Mouse (Mus musculus) c-Kit-negative CD71-positive TER-119-positive erythroid progenitor cells, embryonic 14.5 days (primary cell): ENCODE data around the gene Ptgfrn.

Source experiments
- DNase-seq: peaks from one replicate; pipeline ENCODE4 v3.0.0-alpha.2; 2013; ENCODE audit warnings: low read depth, low spot score

Gene Ptgfrn

DNA sequence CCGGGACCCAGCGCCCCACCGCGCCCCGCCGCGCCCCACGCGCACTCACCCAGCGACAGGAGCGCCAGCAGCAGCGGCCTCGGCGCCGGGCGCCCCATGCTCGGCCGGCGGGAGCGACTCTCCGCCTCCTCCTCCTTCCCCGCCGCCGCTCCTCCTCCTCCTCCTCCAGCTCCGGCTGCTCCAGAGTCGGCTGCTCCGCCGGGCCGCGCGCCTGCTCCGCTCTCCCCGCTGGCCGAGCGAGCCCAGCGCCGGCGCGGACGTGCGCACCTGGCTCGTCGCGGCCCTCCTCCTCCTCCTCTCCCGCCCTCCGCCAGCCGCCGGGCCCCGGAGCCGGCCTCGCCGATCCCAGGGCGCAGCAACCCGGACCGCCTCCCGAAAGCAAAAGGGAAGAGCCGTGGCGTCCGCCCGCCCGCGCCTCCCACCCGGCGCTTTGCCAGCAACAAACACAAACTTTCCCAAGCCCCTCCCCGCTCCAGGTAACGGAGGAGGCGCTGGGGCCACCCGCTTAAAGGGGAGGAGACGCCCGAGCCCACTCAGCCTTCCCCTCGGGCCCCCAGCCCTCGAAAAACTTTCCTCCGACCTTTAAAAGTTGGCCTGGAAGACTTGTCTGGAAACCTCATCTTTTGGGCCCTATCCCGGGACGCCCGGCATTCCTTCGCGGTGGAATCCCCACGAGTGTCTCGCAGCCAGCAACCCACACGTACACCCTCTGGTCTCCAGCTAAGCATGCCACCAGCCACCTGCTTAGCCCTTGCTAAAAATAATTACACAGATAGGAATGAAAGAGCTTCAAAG lies at the start of gene Ptgfrn:
Gene Ptgfrn, minus strand, starts transcription at position 236 of the 795 bp plus-strand sequence.
- DNase-seq: no peak

DNA sequence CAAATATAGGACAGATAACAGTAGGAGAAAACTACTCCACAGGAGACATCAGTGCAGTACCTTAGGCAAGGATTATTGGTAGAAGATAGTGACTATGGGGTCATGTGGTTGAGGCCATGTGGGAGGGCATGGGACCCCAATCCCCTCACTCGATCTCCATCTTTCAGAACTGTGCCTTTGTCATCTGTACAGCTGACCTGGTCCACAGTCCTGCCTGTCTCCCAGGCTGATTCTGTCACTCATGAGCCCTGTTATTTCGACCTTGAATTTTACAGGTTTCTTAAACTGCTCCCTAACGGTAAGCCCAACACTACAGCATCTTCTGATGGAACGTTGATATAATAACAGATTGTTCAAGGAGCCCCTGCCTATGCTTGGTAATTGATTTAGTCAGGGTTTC lies 49.6 kb upstream of the Ptgfrn start:
- no peak for DNase-seq

DNA sequence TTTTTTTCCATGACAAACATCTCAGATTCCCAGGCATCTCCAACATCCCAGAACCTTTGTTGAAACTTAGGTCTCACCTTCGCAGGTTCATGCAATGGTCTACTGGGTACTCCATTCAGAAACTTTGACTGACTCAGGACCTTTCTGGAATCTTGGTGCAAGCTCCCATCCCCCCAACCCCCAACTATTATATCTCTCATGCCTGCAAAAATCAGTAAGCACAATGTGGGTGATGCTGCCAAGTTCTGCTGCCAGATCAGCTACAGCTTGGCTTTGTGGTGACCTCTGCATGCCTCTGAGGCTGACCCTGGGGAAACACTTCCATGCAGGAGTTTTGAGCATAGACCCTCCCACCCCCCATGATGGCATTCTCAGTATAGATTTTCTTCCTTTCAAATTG lies 44.0 kb upstream of the Ptgfrn start:
- no peak for DNase-seq

DNA sequence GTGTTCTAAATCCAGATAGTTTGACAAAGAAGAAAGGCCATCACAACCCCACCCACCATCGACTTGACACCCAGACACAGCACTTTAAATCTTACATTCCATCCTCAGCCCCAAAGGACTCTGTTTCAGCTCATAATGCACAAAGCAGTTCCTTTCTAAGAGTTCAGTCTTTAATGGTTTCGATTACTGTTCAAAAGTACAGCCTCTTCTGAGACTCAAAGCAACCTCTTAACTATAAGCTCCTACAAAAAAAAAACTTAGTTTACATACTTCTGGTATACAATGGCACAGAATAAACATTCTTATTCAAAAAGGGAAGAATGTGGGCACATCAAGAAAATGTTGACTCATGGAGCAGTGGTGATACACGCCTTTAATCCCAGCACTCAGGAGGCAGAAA lies 43.3 kb upstream of the Ptgfrn start:
- no peak for DNase-seq

DNA sequence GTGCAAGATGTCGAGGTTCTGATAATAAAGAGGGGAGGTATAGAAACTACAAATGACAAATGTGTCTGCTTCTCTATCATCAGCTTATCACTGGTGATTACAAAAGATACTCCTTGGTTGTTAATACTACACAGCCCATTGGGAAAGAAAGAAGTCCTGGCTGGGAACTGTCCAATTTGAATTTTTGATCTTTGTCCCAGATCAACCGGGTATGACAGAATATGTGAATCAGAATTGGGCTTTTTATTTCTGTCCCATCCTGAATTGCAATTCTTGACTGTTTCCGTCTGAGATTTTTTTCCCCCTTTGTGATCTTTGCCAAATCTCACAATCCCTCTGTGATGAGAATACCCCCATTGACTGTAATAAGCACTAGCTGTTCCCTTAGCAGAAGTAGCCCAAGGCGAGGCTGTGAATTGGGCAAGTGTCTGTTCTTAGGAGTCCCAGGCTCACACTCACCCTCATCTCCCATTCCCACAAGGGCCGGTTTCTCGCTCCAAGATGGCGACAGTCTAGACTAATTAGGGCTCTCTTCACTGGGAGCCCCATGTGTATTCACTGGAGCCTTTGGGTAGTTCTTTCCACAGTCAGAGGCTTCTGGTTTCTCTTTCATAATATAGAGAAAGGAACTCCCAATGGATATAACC lies 36.2 kb upstream of the Ptgfrn start:
- DNase-seq: no peak

DNA sequence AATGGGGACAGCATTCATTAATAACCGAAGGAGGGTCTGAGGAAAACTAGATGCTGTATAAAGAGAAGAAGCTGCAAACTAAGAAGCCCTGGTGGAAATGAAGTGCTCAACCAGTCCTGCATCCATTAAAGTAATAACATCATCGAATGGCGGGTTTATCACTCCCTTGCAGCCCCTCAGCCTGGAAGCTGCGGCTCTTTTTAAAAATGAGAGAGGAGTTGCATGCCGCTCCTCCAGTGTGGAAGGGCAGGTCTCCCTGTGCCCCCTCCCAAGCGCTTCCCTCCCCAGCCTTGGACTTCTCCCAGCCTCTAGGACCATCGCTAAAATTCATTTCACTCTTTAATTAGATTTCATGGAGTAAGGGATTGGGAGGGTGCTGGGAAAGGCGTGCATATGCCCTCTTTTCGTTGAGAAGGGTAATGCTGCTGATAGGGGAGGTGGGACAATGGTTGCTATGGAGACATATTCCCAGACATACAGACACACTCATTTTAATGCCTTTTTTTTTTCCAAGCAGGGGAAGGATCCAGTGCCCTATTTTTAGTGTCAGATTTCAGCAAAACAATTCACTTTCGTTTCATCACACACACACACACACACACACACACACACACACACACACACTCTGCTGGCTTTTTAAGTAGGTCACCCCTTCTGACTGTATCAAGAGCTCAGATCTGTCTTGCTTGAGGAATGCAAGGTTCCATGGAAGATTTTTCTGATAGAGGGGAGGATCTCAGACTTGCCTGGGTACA lies 35.4 kb upstream of the Ptgfrn start:
- no peak for DNase-seq

DNA sequence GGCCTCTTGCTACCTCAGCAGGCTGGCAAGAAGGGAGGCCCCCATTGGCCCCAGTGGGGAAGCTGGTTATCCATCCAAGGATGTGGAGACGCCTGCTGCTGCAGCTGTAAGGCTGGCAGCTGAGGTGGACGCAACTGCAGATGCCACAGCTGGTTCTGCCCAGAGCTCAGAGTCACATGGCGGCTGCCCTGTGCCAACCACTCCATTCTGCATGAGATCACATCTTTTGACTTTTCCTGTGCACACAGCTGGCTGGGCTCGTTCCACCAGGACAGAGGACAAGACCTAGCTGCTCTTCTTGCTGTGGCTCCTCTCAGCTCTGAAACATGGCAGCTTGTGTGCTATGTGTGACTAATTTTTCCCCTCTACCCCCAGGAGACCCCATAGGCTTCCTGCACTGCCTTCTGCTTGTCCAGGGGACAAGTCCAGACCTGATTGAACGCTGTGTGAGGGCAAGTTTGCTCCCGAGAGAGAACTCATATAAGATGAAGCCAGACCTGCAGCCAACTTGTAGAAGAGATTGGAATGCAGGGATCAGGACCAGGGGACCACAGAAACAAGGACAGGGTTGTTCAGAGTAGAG lies 34.4 kb upstream of the Ptgfrn start:
- no peak for DNase-seq

DNA sequence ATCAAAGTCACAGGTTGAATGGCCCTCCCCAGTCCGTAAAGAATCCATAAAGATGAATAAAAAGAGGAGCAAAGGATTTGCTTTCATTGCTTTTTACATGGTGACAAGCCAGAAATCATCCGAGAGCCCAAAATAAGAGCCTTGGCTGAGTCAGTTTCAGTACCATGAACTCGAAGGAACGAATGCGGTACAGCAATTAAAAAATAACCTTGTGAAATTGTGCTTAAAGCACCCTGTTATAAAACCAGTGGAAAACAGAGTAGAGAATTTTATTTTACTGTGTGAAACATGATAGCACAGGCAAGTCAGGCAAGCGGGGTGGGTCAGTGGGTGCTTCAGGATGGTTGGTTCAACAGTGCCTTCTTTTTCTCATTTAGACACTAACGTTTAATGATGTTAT lies 33.4 kb upstream of the Ptgfrn start:
- DNase-seq: no peak

DNA sequence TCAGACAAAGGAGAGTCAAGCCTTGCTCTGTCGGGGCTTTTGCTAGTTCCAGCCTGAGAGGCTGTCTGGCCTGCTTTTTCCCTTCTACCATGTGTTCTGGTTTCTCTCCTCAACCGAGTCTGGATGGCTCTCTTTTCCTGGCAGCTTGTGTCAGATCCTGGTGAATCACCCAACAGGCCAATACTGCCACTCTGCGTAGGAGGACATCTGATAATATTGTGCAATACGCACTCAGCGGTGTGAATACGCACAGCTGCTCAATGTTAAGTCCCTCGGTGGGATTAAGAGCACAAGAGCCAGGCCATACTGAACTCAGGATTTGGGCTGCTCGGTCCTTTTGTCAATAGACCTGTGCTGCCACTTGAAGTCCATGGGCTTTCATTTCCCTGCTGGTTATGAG lies 31.8 kb upstream of the Ptgfrn start:
- no peak for DNase-seq

DNA sequence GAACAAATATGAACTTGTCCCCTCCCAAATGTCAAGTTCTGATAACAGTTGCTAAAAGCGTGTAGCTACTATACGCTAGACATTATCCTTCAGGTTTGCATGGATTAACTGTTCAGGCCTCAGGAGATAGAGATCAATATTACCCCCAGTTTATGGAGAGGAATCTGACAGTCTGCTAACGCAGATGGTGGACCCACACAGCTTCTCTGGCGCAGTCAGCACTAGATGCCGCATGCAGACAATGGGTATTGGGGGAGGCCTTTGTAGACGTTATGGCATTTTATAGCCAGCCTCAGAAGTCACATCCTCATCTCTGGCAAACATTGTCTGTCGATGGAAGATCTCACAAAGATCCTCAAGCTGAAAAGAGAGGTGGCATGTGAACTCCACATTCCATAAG lies 29.9 kb upstream of the Ptgfrn start:
- no peak for DNase-seq

DNA sequence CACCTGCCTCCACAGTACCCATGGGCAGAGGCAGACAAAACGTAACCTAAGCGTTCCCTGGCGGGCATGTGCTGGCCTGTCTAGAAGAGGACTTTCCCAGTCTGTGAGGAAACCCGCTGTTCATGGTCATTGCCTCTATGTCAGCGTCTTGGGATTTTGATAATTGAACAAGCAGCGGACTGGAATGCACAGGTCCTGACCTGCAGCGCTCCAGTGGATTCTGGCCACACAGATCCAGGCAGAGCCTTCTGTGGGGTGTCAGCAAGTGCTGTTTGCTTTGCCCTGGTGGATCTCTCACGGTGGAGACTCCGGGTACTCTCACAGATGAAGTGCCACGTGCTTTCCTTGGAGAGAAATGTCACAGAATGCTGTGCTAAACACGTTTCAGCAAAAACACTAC lies 26.4 kb upstream of the Ptgfrn start:
- DNase-seq: no peak

DNA sequence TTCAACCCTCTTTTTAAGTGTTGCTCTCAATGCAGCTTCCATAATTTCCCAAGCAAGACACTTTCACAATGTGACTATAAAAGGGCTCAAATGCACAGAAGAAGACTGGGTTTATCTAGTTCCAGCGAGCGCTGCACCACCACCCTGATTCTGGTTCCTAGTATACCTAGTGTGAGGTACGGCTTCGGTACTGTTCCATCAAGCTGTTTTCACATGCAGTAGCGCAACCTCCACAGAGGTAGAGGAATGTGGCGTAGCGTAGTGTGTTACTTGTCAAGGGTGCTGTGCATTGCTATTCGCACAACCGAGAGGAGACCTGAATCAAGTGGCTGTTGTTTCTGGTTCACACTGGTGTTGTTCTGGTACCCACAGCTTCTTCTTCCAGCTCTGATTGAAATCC lies 24.8 kb upstream of the Ptgfrn start:
- no peak for DNase-seq

DNA sequence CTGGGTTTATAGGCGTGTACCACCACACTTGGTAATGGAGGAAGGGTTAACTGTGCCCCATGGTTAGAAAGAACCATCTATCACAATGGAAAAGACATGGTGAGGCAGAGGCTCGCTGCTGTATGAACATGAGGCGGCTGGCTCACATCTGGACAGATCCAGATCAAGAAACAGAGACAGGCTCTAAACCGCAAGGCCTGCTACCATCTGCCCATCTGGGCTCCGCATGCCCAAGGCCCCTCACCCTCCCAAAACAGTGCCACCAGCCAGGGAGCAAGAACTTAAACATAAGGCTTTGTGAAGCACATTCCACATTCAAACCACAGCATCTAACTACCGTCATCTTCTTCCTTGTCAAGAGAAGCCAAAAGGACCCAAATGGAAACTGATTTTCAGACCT lies 22.9 kb upstream of the Ptgfrn start:
- DNase-seq: no peak

DNA sequence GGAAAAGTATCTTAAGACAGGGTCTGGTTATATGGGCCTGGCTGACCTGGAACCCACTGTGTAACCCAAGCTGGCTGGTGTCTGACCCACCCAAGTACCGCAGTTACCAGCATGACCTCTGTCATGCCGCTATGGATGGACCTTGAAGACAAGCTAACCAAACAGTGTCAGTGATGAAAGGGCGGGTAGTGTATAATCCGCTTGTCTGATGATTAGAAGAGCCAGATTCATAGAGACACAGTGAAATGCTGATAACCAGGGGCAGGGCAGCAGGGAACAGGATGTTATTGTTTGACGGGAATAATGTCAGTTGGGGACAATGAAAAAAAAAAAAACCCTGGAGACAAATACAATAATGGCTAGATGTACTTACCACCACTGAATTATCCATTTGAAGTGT lies 21.7 kb upstream of the Ptgfrn start:
- DNase-seq: no peak

DNA sequence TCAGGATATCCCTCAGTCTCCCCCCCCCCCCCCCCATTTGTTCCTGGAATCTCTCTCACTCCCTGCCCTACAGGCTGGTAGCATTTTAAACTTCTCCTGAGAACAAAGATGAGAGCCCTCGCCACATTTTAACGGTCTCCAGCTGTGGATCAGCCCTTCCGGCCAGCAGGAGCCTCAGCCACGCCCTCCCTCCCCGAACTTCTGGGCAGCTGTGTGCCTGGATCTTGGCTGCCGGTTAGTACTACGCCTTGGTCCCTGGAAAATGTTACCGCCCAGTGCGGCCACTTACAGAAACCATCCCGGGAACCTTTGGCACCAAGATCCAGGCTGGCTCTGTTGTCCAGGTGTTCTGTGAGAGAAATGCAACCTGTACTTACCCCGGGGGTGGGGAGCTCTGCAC lies 20.4 kb upstream of the Ptgfrn start:
- no peak for DNase-seq

DNA sequence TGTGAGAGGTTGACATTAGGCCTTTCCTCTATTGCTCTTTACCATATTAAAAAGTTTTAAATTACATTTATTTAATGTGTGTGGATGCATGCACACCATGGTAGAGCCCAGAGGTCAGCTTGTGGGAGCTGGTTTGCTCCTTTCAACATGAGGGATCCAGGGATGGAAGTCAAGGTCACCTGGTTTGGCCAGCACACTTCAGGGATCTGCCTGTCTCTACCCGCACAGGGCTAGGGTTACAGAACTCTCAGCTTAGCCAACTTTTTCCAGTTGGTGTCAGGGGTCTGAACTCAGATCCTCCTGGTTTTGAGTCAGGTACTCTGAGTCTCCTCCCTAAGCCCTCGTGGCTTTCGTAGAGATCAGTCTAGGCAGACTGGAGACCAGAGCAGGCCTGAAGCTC lies 19.5 kb upstream of the Ptgfrn start:
- DNase-seq: no peak

DNA sequence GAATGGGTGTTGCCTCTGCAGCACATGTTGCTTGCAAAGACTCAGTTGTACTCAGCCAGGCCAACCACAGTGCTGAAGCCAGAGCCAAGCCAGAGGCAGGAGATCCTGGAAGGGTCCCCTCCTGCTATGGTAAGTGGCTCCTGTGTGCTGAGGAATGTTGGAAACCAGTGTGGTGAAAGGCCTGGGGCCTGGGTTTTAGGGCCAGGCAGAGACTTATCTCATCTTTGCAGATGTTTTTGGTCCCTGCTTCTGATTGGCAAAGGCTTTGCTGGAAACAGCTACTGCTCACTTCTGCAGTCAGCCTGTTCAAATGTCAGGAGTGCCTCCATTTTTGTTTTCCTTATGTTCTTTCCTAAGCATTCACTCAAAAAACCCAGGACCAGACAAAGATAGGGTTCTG lies 19.0 kb upstream of the Ptgfrn start:
- DNase-seq: no peak

DNA sequence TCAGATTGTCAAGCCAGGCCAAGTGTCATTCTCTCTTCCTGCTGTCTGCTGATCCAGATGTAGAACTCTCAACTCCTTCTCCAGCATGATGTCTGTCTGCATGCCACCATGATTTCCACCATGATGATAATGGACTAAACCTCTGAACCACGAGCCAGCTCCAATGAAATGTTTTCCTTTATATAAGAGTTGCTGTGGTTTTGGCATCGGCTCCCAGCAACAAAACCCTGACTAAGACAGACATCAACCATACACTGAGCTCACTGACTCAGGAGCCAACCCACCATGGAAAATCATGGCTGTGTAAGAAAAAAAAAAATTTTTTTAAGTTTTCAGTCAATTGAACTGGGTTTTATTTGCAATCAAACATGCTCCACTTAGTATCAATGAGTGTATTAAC lies 17.7 kb upstream of the Ptgfrn start:
- DNase-seq: no peak

DNA sequence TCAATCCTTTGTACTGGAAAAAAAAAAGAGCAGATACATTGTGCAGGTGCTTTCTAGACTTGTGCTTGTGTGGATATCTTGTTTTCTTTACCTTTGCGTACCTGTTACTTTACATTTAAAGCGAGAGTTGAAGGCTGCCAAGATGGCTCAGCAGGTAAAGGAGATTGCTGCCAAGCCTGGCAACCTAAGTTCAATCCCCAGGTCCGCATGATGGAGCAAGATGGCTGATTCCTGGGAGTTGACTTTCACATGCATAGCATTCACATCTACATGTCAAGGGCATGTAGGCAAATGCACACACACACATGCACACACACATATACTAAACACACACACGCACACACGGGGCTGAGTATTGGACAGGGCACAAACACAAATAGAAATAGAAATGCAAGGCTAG lies 14.6 kb upstream of the Ptgfrn start:
- no peak for DNase-seq

DNA sequence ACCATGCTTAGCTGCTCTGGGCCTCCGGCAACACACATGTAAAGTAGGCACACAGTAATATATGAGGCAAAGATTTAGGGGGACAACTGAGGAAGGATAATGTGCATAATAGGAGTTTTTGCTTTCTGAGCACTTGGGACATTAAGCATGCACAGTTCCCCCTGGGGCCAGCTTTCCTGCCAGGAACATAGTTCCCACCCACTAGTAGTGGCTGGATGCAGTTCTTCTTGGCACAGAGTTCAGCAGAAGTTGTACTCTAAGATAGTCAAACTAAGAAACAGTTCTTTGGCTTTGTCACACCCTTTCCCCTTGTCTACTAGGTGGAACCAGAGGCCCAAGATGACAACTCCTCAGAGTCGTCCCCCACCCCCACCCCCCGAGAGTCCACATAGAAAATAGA lies 12.4 kb upstream of the Ptgfrn start:
- no peak for DNase-seq

DNA sequence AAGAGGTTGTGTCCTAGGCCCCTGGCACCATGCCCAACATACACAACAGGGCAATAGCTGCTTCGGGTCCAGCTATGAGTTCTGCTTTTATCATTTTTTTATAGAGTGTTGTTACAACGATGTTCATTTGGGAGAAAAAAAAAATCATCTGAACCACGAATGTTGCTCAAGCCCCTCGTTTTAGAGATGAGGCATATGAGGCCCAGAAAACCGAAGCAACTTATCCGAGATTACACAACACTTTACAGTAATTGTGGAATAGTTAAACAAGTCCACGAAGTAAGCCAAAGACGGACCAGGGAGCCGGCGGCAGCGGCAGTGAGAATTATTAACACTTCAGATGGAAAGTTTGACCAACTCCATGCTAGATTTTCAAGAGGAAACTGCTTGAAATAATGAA lies 7.7 kb upstream of the Ptgfrn start:
- DNase-seq: no peak

DNA sequence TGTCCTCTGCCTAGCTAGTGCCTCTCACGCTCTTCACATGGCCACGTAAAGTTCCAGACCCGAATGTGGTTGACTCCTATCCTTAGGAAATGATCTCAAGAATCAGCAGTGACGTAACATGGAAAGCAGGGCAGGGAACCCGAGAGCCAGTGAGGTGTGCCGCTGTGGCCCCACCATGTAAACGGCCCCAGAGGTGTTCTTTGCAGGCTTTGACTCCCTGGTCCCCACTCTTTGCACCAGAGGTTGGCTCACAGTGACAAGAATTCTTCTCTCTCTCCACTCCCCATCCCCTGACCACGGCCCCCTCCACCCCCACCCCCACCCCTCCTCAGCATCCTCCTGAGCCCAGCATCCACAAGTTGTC lies 7.3 kb upstream of the Ptgfrn start:
- no peak for DNase-seq
